Mouse (Mus musculus) heart, adult 2 months (tissue): ENCODE data around the gene Dmkn.

Experiments
- CTCF ChIP-seq: fragments of 200-600 bp; IDR thresholded peaks from 2 replicates; pipeline ENCODE4 v1.8.1; 2022; ENCODE audit warnings: antibody characterized with exemption, mild to moderate bottlenecking, moderate library complexity
- EP300 ChIP-seq: fragments of 200-500 bp; IDR thresholded peaks from 2 replicates; pipeline ENCODE4 v1.6.1; 2011; ENCODE audit warnings: low read depth, low read length, control low read depth; ENCODE audit not compliant: insufficient read depth

DNA sequence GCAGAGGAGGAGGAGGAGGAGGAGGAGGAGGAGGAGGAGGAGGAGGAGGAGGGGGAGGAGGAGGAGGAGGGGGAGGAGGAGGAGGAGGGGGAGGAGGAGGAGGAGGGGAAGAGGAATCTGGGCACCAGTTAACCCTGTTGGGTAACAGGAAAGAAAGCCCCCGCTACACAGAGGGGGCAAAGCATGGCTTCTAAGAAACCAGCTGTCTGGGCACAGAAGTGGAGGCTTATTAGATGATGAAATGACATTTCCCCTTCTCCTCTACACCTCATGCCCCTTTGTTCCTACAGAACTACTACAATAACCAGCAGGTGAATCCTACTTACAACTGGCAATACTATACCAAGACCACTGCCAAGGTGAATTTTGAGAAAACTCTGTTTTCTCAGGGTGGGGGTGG is 14.4 kb downstream of the Dmkn start:
- TF ChIP-seq CTCF (no peak), EP300 (no peak)
